Mouse (Mus musculus) heart, embryonic 16.5 days (tissue): ENCODE results near the gene Cd68. TPM values are rescaled to one million over a fixed set of nuclear protein-coding genes. Genes with fewer than 3 reads are reported as not detected.
"Not testable (repeated sequence)": the region's sequence is repeated elsewhere in the genome, so short reads cannot be mapped to it uniquely, and the experiment has no call there.

Experiments
- ATAC-seq: fragments of 200-750 bp; cut with Nextera tagmentation; replicated peaks from 2 replicates; pipeline ENCODE4 v1.8.0; 2017; ENCODE audit warnings: moderate number of reproducible peaks; ENCODE audit not compliant: insufficient read depth, low FRiP score; ENCODE audit errors: extremely low read depth
- H3K27ac ChIP-seq: fragments of 300-500 bp; sonication (generic); 2 replicates; pipeline ENCODE4 v1.5.1; 2014; ENCODE audit warnings: mild to moderate bottlenecking, low read length, control low read depth, moderate library complexity
- H3K27me3 ChIP-seq: fragments of 300-500 bp; sonication (generic); 2 replicates; pipeline ENCODE4 v1.6.1; 2014; ENCODE audit warnings: low read length, mixed read lengths; ENCODE audit not compliant: control insufficient read depth, insufficient read depth
- H3K36me3 ChIP-seq: fragments of 300-500 bp; sonication (generic); 2 replicates; pipeline ENCODE4 v1.6.1; 2014; ENCODE audit not compliant: control insufficient read depth, insufficient read depth
- H3K4me1 ChIP-seq: fragments of 300-500 bp; sonication (generic); 2 replicates; pipeline ENCODE4 v1.6.1; 2014; ENCODE audit warnings: low read length, mixed read lengths; ENCODE audit not compliant: control insufficient read depth, insufficient read depth
- H3K4me2 ChIP-seq: fragments of 300-500 bp; sonication (generic); 2 replicates; pipeline ENCODE4 v1.6.1; 2014; ENCODE audit warnings: low read depth, mild to moderate bottlenecking, control low read depth, low read length
- H3K4me3 ChIP-seq: fragments of 300-500 bp; sonication (generic); 2 replicates; pipeline ENCODE4 v1.5.1; 2014; ENCODE audit warnings: mild to moderate bottlenecking, control low read depth, low read length
- H3K9ac ChIP-seq: fragments of 300-500 bp; sonication (generic); 2 replicates; pipeline ENCODE4 v1.6.1; 2014; ENCODE audit warnings: low read length, control low read depth
- H3K9me3 ChIP-seq: fragments of 300-500 bp; sonication (generic); replicated peaks from 2 replicates; pipeline ENCODE4 v1.6.1; 2016; ENCODE audit warnings: low read length; ENCODE audit not compliant: control insufficient read depth
- WGBS: fragments of 180-500 bp; shearing (Covaris S2); extraction: QIAGEN DNeasy Blood & Tissue Kit; methylation state at CpG from one replicate; pipeline ENCODE4 v1.1.7; 2014; 5-methylcytosine and 5-hydroxymethylcytosine counted together
- polyA plus RNA-seq: library from polyadenylated mRNA; unstranded; fragments of >200 nt; fragmentation: Nextera tagmentation; extraction: Ambion mirVana; gene quantifications from 2 replicates; pipeline ENCODE4 v1.2.1, GENCODE M21; 2015

Cd68 gene
- polyA plus RNA-seq, 1 experiment from 2014 or later = 12.3 TPM

DNA sequence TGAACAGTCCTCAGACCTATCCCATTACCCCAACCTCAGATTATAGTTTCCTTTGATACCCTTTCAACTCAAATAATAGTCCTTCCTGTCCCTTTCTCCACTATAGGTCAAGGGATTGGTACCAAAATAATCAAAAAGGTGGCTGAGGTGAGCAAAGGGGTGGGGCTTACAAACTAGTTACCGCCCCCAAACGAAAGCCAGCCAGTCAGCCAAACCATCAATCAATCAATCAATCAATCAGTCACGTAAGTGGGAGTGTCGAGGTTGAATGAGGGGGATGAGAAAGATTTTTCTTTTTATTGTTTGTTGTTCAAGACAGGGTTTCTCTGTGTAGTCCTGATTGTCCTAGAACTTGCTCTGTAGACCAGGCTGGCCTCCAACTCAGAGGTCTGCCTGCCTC, 42.9 kb downstream of the Cd68 start:
- Histone ChIP-seq H3K27me3 (no peaks in the 10 kb centered on the region), H3K36me3 (no peaks in the 10 kb centered on the region), H3K9me3 (no peaks in the 10 kb centered on the region), H3K27ac (no peak overlapping the region), H3K9ac (no peak overlapping the region), H3K4me3 (no peak overlapping the region), H3K4me1 (peaks cover 9% of the 10 kb centered on the region), H3K4me2 (no peak overlapping the region; the same call in 1 of the 2 replicates)
- ATAC-seq = no peak
- 79% methylated on average over 4 of the region's 4 CpGs for WGBS

DNA sequence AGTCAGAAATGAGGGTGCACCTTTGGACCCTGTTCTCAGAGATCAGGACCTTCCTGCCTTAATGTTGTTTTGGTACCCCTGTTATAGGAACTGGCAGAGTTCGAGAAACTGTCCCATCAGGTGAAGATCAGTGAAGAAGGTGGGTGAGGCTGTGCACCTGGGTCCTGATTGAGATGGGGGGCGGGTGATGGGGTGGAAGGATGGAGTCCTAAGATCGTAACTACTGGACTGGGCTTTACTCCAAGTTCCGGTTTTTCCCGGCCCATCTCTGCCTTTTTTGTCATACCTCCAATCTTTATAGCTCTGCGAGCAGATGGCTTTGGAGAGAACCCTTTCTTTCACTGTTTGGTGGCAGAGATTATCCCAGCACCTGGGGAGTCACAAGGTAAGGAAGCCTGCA, 43.5 kb downstream of the Cd68 start:
- peak overlapping the region; percentile 91 for H3K9ac ChIP-seq
- 34% methylated on average over 6 of the region's 6 CpGs for WGBS

DNA sequence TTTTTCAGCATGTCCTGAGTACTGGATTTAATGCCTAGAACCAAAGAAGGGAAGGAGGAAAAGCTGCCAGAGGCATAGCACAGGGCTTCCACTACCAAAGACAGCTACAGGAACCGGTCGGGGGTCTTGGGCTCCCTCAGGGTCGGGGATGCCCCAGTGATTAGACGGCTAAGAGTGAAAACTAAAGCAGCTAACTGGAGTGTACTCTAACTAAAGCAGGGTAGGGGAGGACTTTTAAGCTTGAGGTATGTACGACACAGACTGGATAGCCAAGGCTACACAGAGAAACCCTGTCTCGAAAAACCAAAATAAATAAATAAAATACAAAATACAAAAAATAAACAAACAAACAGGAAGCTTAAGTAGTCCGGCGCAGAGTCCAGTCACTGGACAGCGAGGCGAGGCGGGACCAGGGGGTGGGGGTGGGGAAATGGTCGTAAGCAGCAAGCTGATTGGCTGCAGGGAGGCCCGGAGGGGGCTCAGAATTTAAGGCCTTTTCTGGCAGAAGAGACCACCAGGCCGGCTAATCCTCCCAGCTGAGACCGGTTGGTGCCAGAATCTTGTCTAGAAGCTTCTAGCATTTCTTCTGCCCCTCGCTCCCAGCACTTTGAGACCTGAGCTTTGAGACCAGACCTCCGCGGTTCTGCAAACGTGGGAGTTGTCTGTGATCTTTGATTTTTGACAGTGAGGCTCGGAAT, 44.2 kb downstream of the Cd68 start, which contains the start of gene Sat2:
Sat2 (plus strand) TSS at position 454 of the 698 bp plus-strand sequence.
- Histone ChIP-seq H3K27me3 (no peaks in the 10 kb centered on the region), H3K27ac (peak within 1 kb of the TSS; percentile 63), H3K36me3 (no peaks in the 10 kb centered on the region), H3K4me2 (peak within 1 kb of the TSS; percentile 85), H3K4me3 (peak within 1 kb of the TSS; percentile 83), H3K4me1 (peaks cover 9% of the 10 kb centered on the region), H3K9ac (peak within 1 kb of the TSS; percentile 91), H3K9me3 (no peaks in the 10 kb centered on the region)
- 2% methylated on average over 20 of the region's 20 CpGs for WGBS
- ATAC-seq = peak; percentile 86

More for the DNA sequence above, 43.5 kb downstream of the Cd68 start:
- Histone ChIP-seq H3K4me3 (peak overlapping the region; percentile 83), H3K27ac (no peak overlapping the region), H3K27me3 (no peaks in the 10 kb centered on the region), H3K9me3 (no peaks in the 10 kb centered on the region), H3K4me1 (peaks cover 9% of the 10 kb centered on the region), H3K36me3 (no peaks in the 10 kb centered on the region), H3K4me2 (peak overlapping the region; percentile 85)
- peak; percentile 23; the same call in 1 of the 2 replicates for ATAC-seq

DNA sequence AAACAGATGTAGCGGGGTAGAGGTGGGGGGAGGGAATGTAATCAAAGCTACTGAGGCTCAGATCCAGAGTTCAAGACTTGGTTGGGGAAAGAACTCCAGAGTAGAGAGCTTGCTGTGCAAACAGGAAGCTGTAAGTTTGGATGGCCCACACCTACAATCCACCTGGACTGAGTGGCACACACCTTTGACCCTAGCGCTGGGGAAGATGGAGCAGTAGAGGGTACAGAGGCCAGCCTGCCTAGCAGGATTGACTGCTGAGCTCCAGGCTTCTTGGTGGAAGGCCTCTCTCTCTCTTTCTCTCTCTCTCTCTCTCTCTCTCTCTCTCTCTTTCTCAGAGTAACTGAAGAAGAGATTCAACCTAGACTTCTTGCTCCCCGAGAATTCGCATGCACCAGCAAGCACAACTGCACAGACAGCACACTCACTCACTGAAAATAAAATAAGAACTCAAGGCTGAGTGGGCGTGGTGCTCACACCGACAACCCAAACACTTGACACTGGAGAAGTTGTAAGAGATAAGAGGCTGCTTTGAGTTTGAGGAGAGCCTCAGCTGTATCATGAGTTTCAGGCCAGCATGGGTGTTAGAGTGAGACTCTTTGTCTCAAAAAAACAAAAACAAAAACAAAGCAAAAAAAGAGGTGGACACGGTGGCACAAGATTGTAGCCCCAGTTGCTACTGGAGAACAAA, 45.4 kb downstream of the Cd68 start:
- H3K4me3 ChIP-seq = no peak overlapping the region
- H3K4me1 ChIP-seq = peaks cover 9% of the 10 kb centered on the region
- no peaks in the 10 kb centered on the region for H3K9me3 ChIP-seq
- H3K36me3 ChIP-seq = no peaks in the 10 kb centered on the region
- WGBS = 65% methylated on average over 7 of the region's 7 CpGs
- no peak overlapping the region for H3K27ac ChIP-seq
- no peak overlapping the region for H3K4me2 ChIP-seq
- H3K9ac ChIP-seq = no peak overlapping the region
- H3K27me3 ChIP-seq = peaks cover 1% of the 10 kb centered on the region; the same call in 1 of the 2 replicates
- no peak for ATAC-seq

DNA sequence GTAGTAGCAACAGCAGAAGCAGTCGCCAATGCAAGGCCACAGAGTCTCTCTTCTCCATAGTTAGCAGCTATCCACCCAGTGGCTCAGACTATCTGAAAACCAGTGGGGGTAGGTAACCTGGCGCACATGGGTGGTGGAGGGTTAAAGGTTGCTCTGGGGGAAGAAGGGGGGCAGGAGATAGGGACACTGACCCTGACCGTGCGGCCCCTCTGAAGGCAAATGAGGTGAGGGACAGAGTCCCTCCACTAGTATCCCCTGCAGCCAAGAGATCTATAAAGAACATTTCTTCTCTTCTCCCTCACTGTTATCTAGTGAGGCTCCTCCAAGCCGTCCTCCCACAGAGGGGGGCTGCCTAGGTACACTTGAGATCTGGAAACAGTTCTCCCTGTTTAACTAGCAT, 48.1 kb downstream of the Cd68 start, which contains the start of gene Shbg:
Shbg (minus strand) TSS at position 101 of the 400 bp plus-strand sequence.
- no peak for ATAC-seq
- Histone ChIP-seq H3K9me3 (no peaks in the 10 kb centered on the region), H3K27me3 (peaks cover 3% of the 10 kb centered on the region; the same call in 1 of the 2 replicates), H3K9ac (0 out of 2 replicates have a peak within 1 kb of the TSS, but pooled peaks have one; percentile 1), H3K36me3 (no peaks in the 10 kb centered on the region), H3K4me1 (peaks cover 12% of the 10 kb centered on the region), H3K27ac (no peak within 1 kb of the TSS), H3K4me2 (no peak within 1 kb of the TSS), H3K4me3 (no peak within 1 kb of the TSS)
- WGBS = 47% methylated on average over 5 of the region's 5 CpGs

DNA sequence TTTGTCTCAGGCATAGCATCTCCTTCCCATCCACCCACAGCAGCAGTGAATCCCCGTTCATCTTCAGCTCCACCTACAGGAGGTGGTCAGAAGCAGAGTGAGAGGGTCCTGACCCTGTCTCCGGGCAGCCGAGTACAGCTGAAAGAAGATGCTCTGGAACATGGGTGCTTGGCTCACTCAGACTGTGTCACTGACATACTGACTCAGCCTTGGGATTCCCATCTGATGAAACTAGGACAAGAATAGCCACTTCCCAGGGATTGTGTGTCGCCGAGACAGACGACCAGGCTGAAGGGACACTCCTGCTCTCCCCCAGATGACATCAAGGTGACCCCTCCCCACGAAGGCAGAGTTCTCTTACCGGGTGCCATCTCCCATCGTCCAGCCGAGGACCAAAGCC, 49.2 kb downstream of the Cd68 start:
- WGBS = 41% methylated on average over 10 of the region's 10 CpGs
- H3K4me2 ChIP-seq = no peak overlapping the region
- no peaks in the 10 kb centered on the region for H3K9me3 ChIP-seq
- H3K9ac ChIP-seq = no peak overlapping the region
- H3K4me3 ChIP-seq = no peak overlapping the region
- no peak overlapping the region for H3K27ac ChIP-seq
- no peaks in the 10 kb centered on the region for H3K36me3 ChIP-seq
- peaks cover 3% of the 10 kb centered on the region; the same call in 1 of the 2 replicates for H3K27me3 ChIP-seq
- peaks cover 6% of the 10 kb centered on the region for H3K4me1 ChIP-seq
- ATAC-seq = no peak

DNA sequence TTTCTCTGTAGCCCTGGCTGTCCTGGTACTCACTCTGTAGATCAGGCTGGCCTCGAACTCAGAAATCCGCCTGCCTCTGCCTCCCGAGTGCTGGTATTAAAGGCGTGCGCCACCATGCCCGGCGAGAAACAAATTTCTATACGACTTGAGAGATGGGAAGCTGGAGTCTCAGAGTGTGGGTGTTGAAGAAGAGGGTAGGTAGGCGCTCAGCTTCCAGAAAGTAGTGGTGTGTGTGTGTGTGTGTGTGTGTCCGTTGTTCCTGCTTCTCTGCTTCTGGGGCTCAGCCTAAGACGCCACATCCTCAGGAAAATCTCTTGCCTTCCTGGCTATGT, 51.7 kb downstream of the Cd68 start:
- not testable (repeated sequence) for H3K9ac ChIP-seq, H3K4me1 ChIP-seq, H3K9me3 ChIP-seq, H3K4me3 ChIP-seq, H3K27me3 ChIP-seq, ATAC-seq, H3K27ac ChIP-seq, H3K36me3 ChIP-seq
- peak overlapping the region; percentile 52 for H3K4me2 ChIP-seq
- 49% methylated on average over 11 of the region's 11 CpGs for WGBS
